Mouse (Mus musculus) cerebellum, adult 2 months (tissue): ENCODE measurements around the gene D5Ertd579e. TPM values are rescaled to one million over a fixed set of nuclear protein-coding genes. Genes with fewer than 3 reads are reported as not detected.
A peak's percentile ranks its signal among the peaks of the same experiment; 100 is the strongest.

Experiments
- DNase-seq, 2 experiments: peaks; one replicate each; pipeline ENCODE4 v3.0.0; 2021
- H3K27ac ChIP-seq: fragments of 200-500 bp; 2 replicates; pipeline ENCODE4 v1.5.1; 2012; ENCODE audit warnings: low read length, control low read depth, inconsistent platforms; ENCODE audit not compliant: insufficient read depth
- H3K27me3 ChIP-seq: fragments of 200-500 bp; 2 replicates; pipeline ENCODE4 v1.6.1; 2012; ENCODE audit warnings: inconsistent platforms, mild to moderate bottlenecking, low read length, moderate library complexity; ENCODE audit not compliant: control insufficient read depth, insufficient read depth
- H3K4me1 ChIP-seq: fragments of 200-500 bp; 2 replicates; pipeline ENCODE4 v1.6.1; 2011; ENCODE audit warnings: low read length; ENCODE audit not compliant: control insufficient read depth, insufficient read depth
- H3K4me3 ChIP-seq: fragments of 200-500 bp; replicated peaks from 2 replicates; pipeline ENCODE3; 2011; ENCODE audit warnings: mild to moderate bottlenecking, low read depth, low read length, control low read depth; ENCODE audit not compliant: insufficient read depth
- CTCF ChIP-seq: fragments of 200-500 bp; IDR thresholded peaks from 2 replicates; pipeline ENCODE4 v1.5.1; 2011; ENCODE audit warnings: low read depth, mild to moderate bottlenecking, control low read depth, low read length, moderate library complexity, borderline replicate concordance; ENCODE audit not compliant: insufficient read depth
- POLR2A ChIP-seq: fragments of 200-500 bp; IDR thresholded peaks from 2 replicates; pipeline ENCODE4 v1.6.1; 2011; ENCODE audit warnings: low read length, control low read depth, borderline replicate concordance; ENCODE audit not compliant: insufficient read depth
- WGBS: fragments of 180-500 bp; shearing (Covaris S2); methylation state at CpG from one replicate; pipeline ENCODE4 v1.1.7; 2018; 5-methylcytosine and 5-hydroxymethylcytosine counted together
- polyA plus RNA-seq: library from polyadenylated mRNA; depleted of rRNA; stranded (reverse); fragments of >200 nt; gene quantifications from 2 replicates; pipeline ENCODE4 v1.2.3, GENCODE M21; 2012

Gene D5Ertd579e
- polyA plus RNA-seq, 1 experiment: 69.4 TPM

DNA sequence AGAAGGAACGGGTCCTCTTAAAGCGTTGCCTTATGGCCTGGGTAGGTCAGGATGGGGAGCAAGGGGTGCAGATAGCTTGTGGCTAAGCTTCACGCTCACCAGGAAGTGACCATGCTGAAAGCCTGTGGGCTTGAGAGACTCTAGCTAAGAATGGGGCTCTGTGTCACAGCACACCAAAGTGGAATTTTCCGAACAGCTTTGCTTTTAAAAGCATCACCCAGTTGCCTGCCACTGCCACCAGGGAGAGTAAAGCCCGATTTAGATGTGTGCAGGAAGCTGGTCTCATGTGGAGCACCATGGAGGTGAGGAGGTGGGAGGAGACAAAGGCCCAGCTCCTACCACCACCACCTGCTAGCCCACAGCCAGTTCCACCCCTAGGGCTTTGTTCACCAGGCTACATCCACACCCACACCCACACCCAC is 105.3 kb downstream of the D5Ertd579e start:
- no peak overlapping the region for H3K27ac ChIP-seq
- no peak overlapping the region for H3K4me3 ChIP-seq
- no peak for DNase-seq
- H3K27me3 ChIP-seq: no peaks in the 10 kb centered on the region
- 65% methylated on average over 5 of the region's 5 CpGs for WGBS
- no peaks in the 10 kb centered on the region for H3K4me1 ChIP-seq
- TF ChIP-seq POLR2A (no peak), CTCF (no peak)

DNA sequence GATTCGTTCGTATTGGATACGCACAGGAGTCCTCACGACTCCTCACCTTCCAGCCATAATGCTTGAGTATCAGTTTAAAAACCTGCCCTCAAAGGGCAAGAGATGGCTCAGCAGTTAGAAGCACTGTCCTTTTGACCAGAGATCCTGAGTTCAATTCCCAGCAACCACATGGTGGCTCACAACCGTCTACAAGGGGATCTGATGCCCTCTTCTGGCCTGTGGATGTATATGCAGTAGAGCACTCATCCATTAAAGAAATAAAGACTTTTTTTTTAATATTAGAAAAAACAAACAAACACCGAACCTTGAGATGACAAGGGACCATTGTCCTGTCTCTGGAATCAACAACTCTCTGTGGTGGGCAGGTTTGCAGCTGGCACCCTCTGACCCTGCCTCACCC is 111.5 kb downstream of the D5Ertd579e start:
- H3K27me3 ChIP-seq: no peaks in the 10 kb centered on the region
- no peak overlapping the region for H3K4me3 ChIP-seq
- WGBS: 67% methylated on average over 6 of the region's 6 CpGs
- DNase-seq: no peak
- TF ChIP-seq POLR2A (no peak), CTCF (0 out of 2 replicates have a peak, but pooled peaks have one; percentile 19)
- H3K4me1 ChIP-seq: no peaks in the 10 kb centered on the region
- H3K27ac ChIP-seq: no peak overlapping the region

DNA sequence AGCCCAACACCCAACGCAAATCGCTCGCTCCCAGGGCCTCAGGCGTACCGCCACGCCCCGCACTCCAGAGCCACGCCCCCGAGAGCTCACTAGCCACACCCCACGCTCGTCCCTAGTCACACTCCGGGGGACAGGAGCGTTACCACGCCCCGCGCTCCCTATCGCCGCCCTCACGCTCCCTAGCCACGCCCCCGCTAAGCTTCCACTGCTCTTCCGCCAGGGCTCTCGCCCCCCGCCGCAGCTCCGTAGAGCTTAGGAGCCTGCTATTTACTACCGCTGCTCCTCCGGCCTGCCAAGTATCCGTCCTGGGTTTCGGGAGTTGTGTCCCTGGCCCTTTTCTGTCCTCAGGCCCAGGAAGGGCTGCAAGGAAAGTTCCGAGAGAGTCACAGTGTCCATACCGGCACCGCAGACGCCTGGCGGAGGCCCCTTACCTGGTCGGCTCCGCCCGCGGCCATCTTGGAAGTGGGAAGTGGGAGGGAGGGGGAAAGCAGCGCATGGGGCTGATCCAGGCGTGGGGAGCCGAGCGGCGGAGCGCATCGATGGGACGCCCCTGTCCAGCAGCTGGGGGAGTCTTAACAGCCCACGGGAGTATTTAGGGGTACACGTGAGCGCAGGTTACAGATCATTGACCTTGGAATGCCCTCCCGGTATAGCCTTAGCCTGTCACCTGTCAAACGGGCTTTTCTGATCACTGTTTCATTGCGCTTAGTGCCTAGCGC is 113.7 kb downstream of the D5Ertd579e start:
- under 1% methylated on average over 54 of the region's 54 CpGs for WGBS
- Histone ChIP-seq H3K4me3 (peak overlapping the region; percentile 91), H3K27me3 (no peaks in the 10 kb centered on the region), H3K27ac (peak overlapping the region; percentile 83), H3K4me1 (no peaks in the 10 kb centered on the region)
- peak; percentile 71; the same call in 1 of the 2 replicates for TF ChIP-seq POLR2A
- TF ChIP-seq CTCF: no peak
- DNase-seq: peak; percentile 98 to 99

DNA sequence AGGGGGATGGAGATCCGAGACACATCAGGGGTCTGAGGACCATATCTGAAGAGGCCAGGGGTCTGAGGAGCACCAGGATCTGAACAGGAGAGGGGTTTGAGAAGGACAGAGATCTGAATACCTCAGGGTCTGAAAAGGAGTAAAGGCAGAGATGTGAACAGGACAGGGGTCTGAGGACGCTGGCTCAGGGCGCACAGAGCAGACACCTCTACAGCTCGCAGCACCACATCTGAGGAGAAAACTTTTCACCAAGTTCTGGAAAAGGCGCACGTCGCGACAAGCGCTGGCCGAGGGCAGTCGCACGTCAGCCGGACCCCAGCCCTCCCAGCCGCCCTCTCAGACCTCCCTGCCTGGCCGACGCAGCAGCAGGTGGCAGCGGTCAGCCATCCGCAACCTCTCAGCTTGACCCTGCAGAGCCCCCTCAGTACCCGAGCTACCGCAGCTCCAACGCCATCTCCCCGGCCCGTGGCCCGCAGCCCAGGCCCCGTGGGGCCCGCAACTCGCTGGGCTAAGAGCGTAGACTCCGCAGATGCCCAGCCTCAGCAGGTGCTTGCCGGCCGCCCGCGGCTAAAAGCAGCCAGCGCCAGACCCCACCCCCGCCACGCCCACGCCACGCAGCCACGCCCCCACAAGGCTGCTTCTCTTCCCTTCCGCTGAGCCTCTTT is 114.4 kb downstream of the D5Ertd579e start:
- DNase-seq: no peak
- Histone ChIP-seq H3K27me3 (no peaks in the 10 kb centered on the region), H3K27ac (no peak overlapping the region), H3K4me1 (no peaks in the 10 kb centered on the region), H3K4me3 (peak overlapping the region; percentile 91)
- WGBS: 2% methylated on average over 40 of the region's 40 CpGs
- TF ChIP-seq CTCF (no peak), POLR2A (no peak)

DNA sequence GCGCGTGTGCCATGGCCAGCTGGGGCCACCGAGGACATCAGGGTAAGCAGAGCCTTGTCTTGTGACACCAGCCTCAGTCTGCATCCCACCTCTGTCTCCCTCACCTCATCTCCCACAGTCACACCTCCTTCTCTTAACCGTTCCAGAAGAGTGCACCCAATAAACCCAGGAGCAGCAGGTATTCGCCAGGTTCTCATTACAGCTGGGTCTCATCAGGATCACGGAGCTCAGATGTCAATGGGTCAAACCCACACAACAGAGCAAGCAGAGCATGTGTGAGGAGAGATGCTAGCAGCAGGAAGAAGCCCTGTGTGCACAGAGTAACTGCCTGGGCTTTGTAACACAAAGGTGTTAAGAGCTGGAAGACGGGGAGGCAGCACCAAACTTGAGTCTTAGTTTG is 115.9 kb downstream of the D5Ertd579e start:
- TF ChIP-seq POLR2A (no peak), CTCF (no peak)
- 82% methylated on average over 7 of the region's 7 CpGs for WGBS
- Histone ChIP-seq H3K4me1 (peaks cover 3% of the 10 kb centered on the region; the same call in 1 of the 2 replicates), H3K4me3 (no peak overlapping the region), H3K27me3 (no peaks in the 10 kb centered on the region), H3K27ac (no peak overlapping the region)
- DNase-seq: no peak

DNA sequence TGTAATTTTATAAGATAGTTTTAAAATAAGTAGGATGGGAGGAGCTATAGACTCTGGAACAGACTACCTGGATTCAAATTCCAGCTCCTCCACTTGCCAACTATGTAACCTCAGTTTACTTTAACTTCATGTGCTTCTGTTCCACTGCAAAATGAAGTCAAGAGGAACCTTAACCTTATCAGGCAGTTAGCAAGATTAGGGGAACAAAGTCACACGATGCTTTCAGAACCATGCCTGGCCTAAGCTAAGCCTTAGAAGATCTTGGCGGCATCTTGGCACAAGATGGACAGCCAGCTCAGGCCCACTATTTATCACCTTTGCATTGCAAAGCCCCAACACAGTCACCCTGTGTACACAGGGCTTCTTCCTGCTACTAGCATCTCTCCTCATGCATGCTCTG is 116.8 kb downstream of the D5Ertd579e start:
- peaks cover 3% of the 10 kb centered on the region; the same call in 1 of the 2 replicates for H3K4me1 ChIP-seq
- no peak for TF ChIP-seq CTCF
- no peak for TF ChIP-seq POLR2A
- WGBS: 91% methylated on average over 2 of the region's 2 CpGs
- H3K27me3 ChIP-seq: no peaks in the 10 kb centered on the region
- no peak overlapping the region for H3K27ac ChIP-seq
- H3K4me3 ChIP-seq: no peak overlapping the region
- no peak for DNase-seq

DNA sequence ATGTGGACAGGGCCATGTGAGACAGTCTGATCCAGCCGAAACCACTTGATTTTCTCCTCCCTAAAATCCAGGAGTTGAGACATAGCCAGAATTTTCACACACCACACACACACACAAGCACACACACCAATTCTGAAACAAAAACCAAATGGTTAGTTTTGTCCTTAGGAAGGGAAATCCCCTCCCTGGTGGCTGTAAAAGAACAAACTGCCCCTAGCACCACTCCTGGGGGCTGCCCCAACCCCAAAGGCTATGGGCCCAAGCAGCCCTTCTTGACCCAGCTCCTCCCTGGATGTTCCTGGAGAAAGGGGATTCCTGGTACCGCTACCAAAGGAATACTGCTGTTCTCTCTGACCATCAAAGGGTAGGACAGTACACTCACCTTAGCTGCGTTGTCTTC is 119.4 kb downstream of the D5Ertd579e start:
- peaks cover 3% of the 10 kb centered on the region; the same call in 1 of the 2 replicates for H3K4me1 ChIP-seq
- H3K27ac ChIP-seq: no peak overlapping the region
- WGBS: 96% methylated on average over 3 of the region's 3 CpGs
- no peak overlapping the region for H3K4me3 ChIP-seq
- H3K27me3 ChIP-seq: no peaks in the 10 kb centered on the region
- TF ChIP-seq CTCF (no peak), POLR2A (no peak)
- no peak for DNase-seq

DNA sequence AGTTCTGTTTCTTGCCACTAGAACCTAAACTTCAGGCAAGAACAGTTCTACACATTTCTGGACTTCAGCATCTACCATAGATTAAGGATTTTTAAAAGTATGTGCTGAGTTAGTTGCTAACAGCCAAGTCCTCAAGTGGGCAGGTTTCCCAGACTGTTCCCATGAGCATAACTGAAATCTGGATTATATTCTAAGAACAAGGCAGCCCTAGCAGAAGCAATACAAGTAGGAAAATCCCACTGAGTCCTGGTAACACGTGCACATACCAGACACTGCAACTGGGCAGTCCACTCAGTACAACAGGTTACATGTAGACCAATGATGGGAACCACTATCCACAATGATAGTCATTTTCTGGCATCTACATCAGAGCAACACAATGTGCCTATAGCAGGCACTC is 120.1 kb downstream of the D5Ertd579e start:
- Histone ChIP-seq H3K27ac (no peak overlapping the region), H3K4me1 (peaks cover 3% of the 10 kb centered on the region; the same call in 1 of the 2 replicates)
- WGBS: 44% methylated on average over 1 of the region's 1 CpGs

More for the DNA sequence above, 120.1 kb downstream of the D5Ertd579e start:
- Histone ChIP-seq H3K4me3 (no peak overlapping the region), H3K27me3 (no peaks in the 10 kb centered on the region)
- TF ChIP-seq CTCF (no peak), POLR2A (no peak)
- DNase-seq: no peak
